Mouse (Mus musculus) myocyte (in vitro differentiated cells): Measurements from ENCODE around the gene Rap2a. TPM values are rescaled to one million over a fixed set of nuclear protein-coding genes. Genes with fewer than 3 reads are reported as not detected.
A peak's percentile ranks its signal among the peaks of the same experiment; 100 is the strongest.

Source experiments
- H3K27me3 ChIP-seq: one replicate; pipeline ENCODE4 v1.6.1; 2011; ENCODE audit not compliant: control insufficient read depth, insufficient read depth, insufficient read length
- H3K36me3 ChIP-seq: one replicate; pipeline ENCODE4 v1.6.1; 2011; ENCODE audit not compliant: control insufficient read depth, insufficient read depth
- H3K4me2 ChIP-seq: one replicate; pipeline ENCODE4 v1.6.1; 2011; ENCODE audit warnings: low read depth, control low read depth
- H3K4me3 ChIP-seq: one replicate; pipeline ENCODE4 v1.5.1; 2011; ENCODE audit warnings: mild to moderate bottlenecking, control low read depth, moderate library complexity
- H3K79me2 ChIP-seq: one replicate; pipeline ENCODE4 v1.6.1; 2011; ENCODE audit not compliant: control insufficient read depth, insufficient read depth
- H3ac ChIP-seq: one replicate; pipeline ENCODE4 v1.6.1; 2011; ENCODE audit not compliant: control insufficient read depth, insufficient read length
- CEBPB ChIP-seq: IDR thresholded peaks from 2 replicates; pipeline ENCODE4 v1.6.1; 2011; ENCODE audit warnings: mild to moderate bottlenecking, moderate library complexity; ENCODE audit not compliant: poor library complexity, insufficient read depth, severe bottlenecking
- E2F4 ChIP-seq: IDR thresholded peaks from one replicate; pipeline ENCODE4 v1.6.1; 2011; ENCODE audit warnings: mild to moderate bottlenecking, control low read depth, moderate library complexity; ENCODE audit not compliant: insufficient read depth
- MAX ChIP-seq: IDR thresholded peaks from one replicate; pipeline ENCODE4 v1.6.1; 2011; ENCODE audit warnings: low read depth, mild to moderate bottlenecking, control low read depth
- MYOD1 ChIP-seq, 3 experiments: IDR thresholded peaks; one replicate each; pipeline ENCODE4 v1.6.1; 2011; ENCODE audit warnings: control low read depth in 2 of 3, low read depth in 2 of 3, mild to moderate bottlenecking in 2 of 3, moderate library complexity in 1 of 3; ENCODE audit not compliant: insufficient read length in 2 of 3, control insufficient read depth in 1 of 3
- MYOG ChIP-seq, 3 experiments: IDR thresholded peaks; one replicate each; pipeline ENCODE4 v1.6.1; 2011; ENCODE audit warnings: control low read depth in 2 of 3, low read depth in 2 of 3, mild to moderate bottlenecking in 2 of 3; ENCODE audit not compliant: insufficient read length in 2 of 3, control insufficient read depth in 1 of 3, insufficient read depth in 1 of 3
- POLR2A ChIP-seq: IDR thresholded peaks from one replicate; pipeline ENCODE4 v1.6.1; 2011; ENCODE audit warnings: low read depth, mild to moderate bottlenecking, control low read depth, moderate library complexity; ENCODE audit not compliant: insufficient read length
- POLR2AphosphoS2 ChIP-seq: IDR thresholded peaks from one replicate; pipeline ENCODE4 v1.6.1; 2011; ENCODE audit warnings: low read depth, control low read depth; ENCODE audit not compliant: insufficient read length
- REST ChIP-seq: IDR thresholded peaks from one replicate; pipeline ENCODE4 v1.6.1; 2011; ENCODE audit warnings: mild to moderate bottlenecking, control low read depth, moderate library complexity; ENCODE audit not compliant: insufficient read depth, insufficient read length
- SRF ChIP-seq: IDR thresholded peaks from one replicate; pipeline ENCODE4 v1.6.1; 2011; ENCODE audit warnings: low read depth; ENCODE audit not compliant: control insufficient read depth, insufficient read length
- TCF12 ChIP-seq: IDR thresholded peaks from one replicate; pipeline ENCODE4 v1.6.1; 2011; ENCODE audit warnings: mild to moderate bottlenecking, control low read depth; ENCODE audit not compliant: poor library complexity, insufficient read depth, severe bottlenecking
- TCF3 ChIP-seq: IDR thresholded peaks from one replicate; pipeline ENCODE4 v1.6.1; 2011; ENCODE audit warnings: low read depth, control low read depth; ENCODE audit not compliant: insufficient read length
- USF1 ChIP-seq: IDR thresholded peaks from one replicate; pipeline ENCODE4 v1.6.1; 2011; ENCODE audit warnings: low read depth, mild to moderate bottlenecking, control low read depth, moderate library complexity
- polyA plus RNA-seq: library from polyadenylated mRNA; unstranded; fragments of >200 nt; fragmentation: generic; extraction: Trizol; gene quantifications from one replicate; pipeline ENCODE4 v1.2.1, GENCODE M21; 2012; ENCODE audit warnings: missing spikeins

The Rap2a gene
- polyA plus RNA-seq, 1 experiment = 5.0 TPM

- TF ChIP-seq CEBPB (no peak), MYOG (IDR thresholded peaks at IDR 0.05; ENCODE audit: control insufficient read depth in 1 of 3, insufficient read depth in 1 of 3, insufficient read length in 2 of 3, low read depth in 2 of 3) (peak in 1 of 3 experiments; percentile 3), MAX (no peak), POLR2AphosphoS2 (no peak)
Measured at GRCm38 (mm10) chr14:120539128-120539527, 60.9 kb downstream of the Rap2a start.

GRCm38 (mm10) chr14:120539626-120540025 is 61.4 kb downstream of the Rap2a start:
- H3ac ChIP-seq = peak overlapping the region; percentile 49

More at GRCm38 (mm10) chr14:120539128-120539527, 60.9 kb downstream of the Rap2a start:
- Histone ChIP-seq H3K4me3 (no peak overlapping the region), H3K4me2 (no peak overlapping the region), H3K36me3 (no peaks in the 10 kb centered on the region), H3K27me3 (no peaks in the 10 kb centered on the region), H3ac (peak overlapping the region; percentile 49), H3K79me2 (no peaks in the 10 kb centered on the region)

GRCm38 (mm10) chr14:120542445-120542844 is 64.2 kb downstream of the Rap2a start:
- Histone ChIP-seq H3K4me2 (no peak overlapping the region), H3ac (no peak overlapping the region), H3K27me3 (no peaks in the 10 kb centered on the region), H3K4me3 (no peak overlapping the region), H3K79me2 (no peaks in the 10 kb centered on the region), H3K36me3 (no peaks in the 10 kb centered on the region)
- TF ChIP-seq TCF3 (no peak), POLR2AphosphoS2 (no peak), MYOG (IDR thresholded peaks at IDR 0.05; ENCODE audit: control insufficient read depth in 1 of 3, insufficient read depth in 1 of 3, insufficient read length in 2 of 3, low read depth in 2 of 3) (no peak), MYOD1 (IDR thresholded peaks at IDR 0.05; ENCODE audit: control insufficient read depth in 1 of 3, insufficient read length in 2 of 3, low read depth in 2 of 3) (no peak), USF1 (no peak), REST (no peak), TCF12 (no peak), SRF (no peak), CEBPB (no peak), MAX (no peak), E2F4 (no peak), POLR2A (no peak)

More at GRCm38 (mm10) chr14:120539626-120540025, 61.4 kb downstream of the Rap2a start:
- TF ChIP-seq E2F4 (no peak), TCF12 (no peak), SRF (no peak), TCF3 (no peak), MYOD1 (IDR thresholded peaks at IDR 0.05; ENCODE audit: control insufficient read depth in 1 of 3, insufficient read length in 2 of 3, low read depth in 2 of 3) (no peak), POLR2AphosphoS2 (no peak), POLR2A (no peak), USF1 (no peak), CEBPB (no peak), MAX (no peak)
- Histone ChIP-seq H3K36me3 (no peaks in the 10 kb centered on the region), H3K4me3 (no peak overlapping the region), H3K27me3 (no peaks in the 10 kb centered on the region), H3K79me2 (no peaks in the 10 kb centered on the region), H3K4me2 (no peak overlapping the region)

GRCm38 (mm10) chr14:120542976-120543375 is 64.7 kb downstream of the Rap2a start:
- H3K79me2 ChIP-seq = no peaks in the 10 kb centered on the region
- no peaks in the 10 kb centered on the region for H3K36me3 ChIP-seq
- H3K4me3 ChIP-seq = no peak overlapping the region
- TF ChIP-seq MYOG (IDR thresholded peaks at IDR 0.05; ENCODE audit: control insufficient read depth in 1 of 3, insufficient read depth in 1 of 3, insufficient read length in 2 of 3, low read depth in 2 of 3) (no peak), TCF3 (no peak), E2F4 (no peak), SRF (no peak), CEBPB (no peak), MYOD1 (IDR thresholded peaks at IDR 0.05; ENCODE audit: control insufficient read depth in 1 of 3, insufficient read length in 2 of 3, low read depth in 2 of 3) (no peak), POLR2AphosphoS2 (no peak), REST (no peak), TCF12 (no peak), USF1 (no peak), POLR2A (no peak), MAX (no peak)
- H3ac ChIP-seq = no peak overlapping the region
- no peaks in the 10 kb centered on the region for H3K27me3 ChIP-seq
- no peak overlapping the region for H3K4me2 ChIP-seq

GRCm38 (mm10) chr14:120543846-120544245 is 65.6 kb downstream of the Rap2a start:
- H3K4me3 ChIP-seq = no peak overlapping the region
- H3K79me2 ChIP-seq = no peaks in the 10 kb centered on the region
- H3ac ChIP-seq = no peak overlapping the region
- no peak overlapping the region for H3K4me2 ChIP-seq
- TF ChIP-seq TCF3 (no peak), POLR2AphosphoS2 (no peak), TCF12 (no peak), MYOG (IDR thresholded peaks at IDR 0.05; ENCODE audit: control insufficient read depth in 1 of 3, insufficient read depth in 1 of 3, insufficient read length in 2 of 3, low read depth in 2 of 3) (no peak), CEBPB (no peak), E2F4 (no peak), MYOD1 (IDR thresholded peaks at IDR 0.05; ENCODE audit: control insufficient read depth in 1 of 3, insufficient read length in 2 of 3, low read depth in 2 of 3) (no peak), POLR2A (no peak), SRF (no peak), REST (no peak), MAX (no peak), USF1 (no peak)
- no peaks in the 10 kb centered on the region for H3K27me3 ChIP-seq
- H3K36me3 ChIP-seq = no peaks in the 10 kb centered on the region
